Mouse (Mus musculus) heart, postnatal 0 days (tissue): ENCODE measurements at regions not wholly inside any gene's neighbourhood (a gene's known extent, or its start where the extent isn't known, plus 50 kb on each side); places are given as distances from the start of the nearest gene placed in this dataset.

Experiments used
- ATAC-seq: fragments of 200-750 bp; cut with Nextera tagmentation; 2 replicates; pipeline ENCODE4 v1.8.0; 2017; ENCODE audit warnings: low read depth, moderate number of reproducible peaks, moderate library complexity; ENCODE audit not compliant: insufficient read depth
- DNase-seq: peaks from one replicate; pipeline ENCODE4 v3.0.0-alpha.2; 2016; ENCODE audit warnings: low spot score
- H3K27ac ChIP-seq: fragments of 300-500 bp; sonication (generic); 2 replicates; pipeline ENCODE4 v1.5.1; 2014; ENCODE audit warnings: low read depth, mild to moderate bottlenecking
- H3K27me3 ChIP-seq: fragments of 300-500 bp; sonication (generic); 2 replicates; pipeline ENCODE4 v1.6.1; 2014; ENCODE audit warnings: low read length, mixed read lengths; ENCODE audit not compliant: control insufficient read depth, insufficient read depth
- H3K36me3 ChIP-seq: fragments of 300-500 bp; sonication (generic); replicated peaks from 2 replicates; pipeline ENCODE4 v1.6.1; 2014; ENCODE audit warnings: low read length, mixed read lengths; ENCODE audit not compliant: control insufficient read depth, insufficient read depth
- H3K4me1 ChIP-seq: fragments of 300-500 bp; sonication (generic); 2 replicates; pipeline ENCODE4 v1.6.1; 2014; ENCODE audit warnings: antibody characterized with exemption; ENCODE audit not compliant: control insufficient read depth, insufficient read depth
- H3K4me2 ChIP-seq: fragments of 300-500 bp; sonication (generic); 2 replicates; pipeline ENCODE4 v1.6.1; 2014; ENCODE audit warnings: low read depth, mild to moderate bottlenecking, low read length, moderate library complexity
- H3K4me3 ChIP-seq: fragments of 300-500 bp; sonication (generic); 2 replicates; pipeline ENCODE4 v1.5.1; 2014; ENCODE audit warnings: low read depth, low read length
- H3K9ac ChIP-seq: fragments of 300-500 bp; sonication (generic); replicated peaks from 2 replicates; pipeline ENCODE4 v1.6.1; 2014; ENCODE audit warnings: low read depth, low read length, mixed read lengths
- H3K9me3 ChIP-seq: fragments of 300-500 bp; sonication (generic); replicated peaks from 2 replicates; pipeline ENCODE4 v1.6.1; 2016; ENCODE audit warnings: low read length; ENCODE audit not compliant: control insufficient read depth
- CTCF ChIP-seq: IDR thresholded peaks from 2 replicates; pipeline ENCODE4 v1.5.1; 2016; ENCODE audit warnings: antibody characterized with exemption, control low read depth, low read depth
- EP300 ChIP-seq: IDR thresholded peaks from 2 replicates; pipeline ENCODE4 v1.6.1; 2016; ENCODE audit warnings: antibody characterized with exemption, low read depth
- WGBS: fragments of 180-500 bp; shearing (Covaris S2); extraction: QIAGEN DNeasy Blood & Tissue Kit; methylation state at CpG from one replicate; pipeline ENCODE4 v1.1.7; 2014; 5-methylcytosine and 5-hydroxymethylcytosine counted together

DNA sequence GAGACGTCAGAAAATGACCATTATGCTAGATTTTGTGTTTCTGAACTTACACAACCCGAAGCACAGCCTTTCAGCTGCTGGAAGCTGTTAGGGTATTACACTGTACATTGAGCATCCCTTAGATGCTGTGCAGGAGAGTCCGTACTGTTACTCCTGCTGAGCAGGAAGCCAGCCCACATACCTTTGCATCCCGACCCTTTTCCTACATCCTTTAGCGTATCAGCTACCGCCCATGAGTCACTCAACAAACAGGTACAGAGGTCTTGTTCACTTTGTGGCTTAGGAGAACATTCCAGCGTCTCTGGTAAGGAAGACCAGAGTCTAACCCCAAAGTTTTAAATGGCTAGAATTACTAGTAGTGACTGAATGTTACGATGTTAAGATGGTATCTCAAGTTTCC, 311.4 kb upstream of the Pitrm1 start:
- no peak overlapping the region for H3K4me3 ChIP-seq
- no peak overlapping the region for H3K4me2 ChIP-seq
- TF ChIP-seq EP300 (no peak), CTCF (no peak)
- no peak overlapping the region for H3K9ac ChIP-seq
- ATAC-seq (no peak), DNase-seq (no peak)
- no peak overlapping the region for H3K27ac ChIP-seq
- H3K36me3 ChIP-seq, result no peaks in the 10 kb centered on the region
- no peaks in the 10 kb centered on the region for H3K27me3 ChIP-seq
- H3K4me1 ChIP-seq, result no peaks in the 10 kb centered on the region
- WGBS, result 81% methylated on average over 8 of the region's 8 CpGs
- H3K9me3 ChIP-seq, result no peaks in the 10 kb centered on the region

GRCm38 (mm10) chr13:6237201-6237600, 310.7 kb upstream of the Pitrm1 start:
- no peak for TF ChIP-seq EP300
- TF ChIP-seq CTCF, result no peak
- DNase-seq (no peak), ATAC-seq (no peak)
- Histone ChIP-seq H3K9ac (no peak overlapping the region), H3K27me3 (no peaks in the 10 kb centered on the region), H3K27ac (no peak overlapping the region), H3K4me1 (no peaks in the 10 kb centered on the region), H3K4me3 (no peak overlapping the region), H3K36me3 (no peaks in the 10 kb centered on the region), H3K9me3 (no peaks in the 10 kb centered on the region), H3K4me2 (no peak overlapping the region)
- WGBS, result 73% methylated on average over 3 of the region's 3 CpGs

DNA sequence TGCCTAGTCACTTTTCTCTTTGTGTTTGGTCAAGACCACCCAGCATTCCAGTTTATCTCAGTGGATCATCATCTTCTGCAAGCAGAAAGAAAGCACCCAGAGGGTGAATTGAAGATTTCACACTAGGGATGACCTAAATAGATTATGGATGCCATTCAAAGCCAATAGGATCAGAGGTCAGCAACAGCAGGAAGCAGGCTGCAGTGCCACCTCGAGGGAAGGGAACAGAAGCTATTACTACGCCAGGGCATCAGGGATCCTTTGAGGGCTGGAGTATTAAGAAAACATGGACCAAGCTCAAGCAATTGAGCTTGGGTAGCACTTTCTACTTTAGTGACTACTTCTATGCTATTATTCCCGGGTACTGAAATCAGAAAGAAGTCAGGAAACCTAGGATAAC, 307.1 kb upstream of the Pitrm1 start:
- H3K4me1 ChIP-seq, result no peaks in the 10 kb centered on the region
- no peak overlapping the region for H3K27ac ChIP-seq
- no peak overlapping the region for H3K4me2 ChIP-seq
- no peak for TF ChIP-seq CTCF
- no peak for TF ChIP-seq EP300
- no peak for ATAC-seq
- H3K9ac ChIP-seq, result no peak overlapping the region
- no peaks in the 10 kb centered on the region for H3K27me3 ChIP-seq
- H3K9me3 ChIP-seq, result no peaks in the 10 kb centered on the region
- no peak for DNase-seq
- H3K4me3 ChIP-seq, result no peak overlapping the region
- 55% methylated on average over 3 of the region's 3 CpGs for WGBS
- H3K36me3 ChIP-seq, result no peaks in the 10 kb centered on the region

DNA sequence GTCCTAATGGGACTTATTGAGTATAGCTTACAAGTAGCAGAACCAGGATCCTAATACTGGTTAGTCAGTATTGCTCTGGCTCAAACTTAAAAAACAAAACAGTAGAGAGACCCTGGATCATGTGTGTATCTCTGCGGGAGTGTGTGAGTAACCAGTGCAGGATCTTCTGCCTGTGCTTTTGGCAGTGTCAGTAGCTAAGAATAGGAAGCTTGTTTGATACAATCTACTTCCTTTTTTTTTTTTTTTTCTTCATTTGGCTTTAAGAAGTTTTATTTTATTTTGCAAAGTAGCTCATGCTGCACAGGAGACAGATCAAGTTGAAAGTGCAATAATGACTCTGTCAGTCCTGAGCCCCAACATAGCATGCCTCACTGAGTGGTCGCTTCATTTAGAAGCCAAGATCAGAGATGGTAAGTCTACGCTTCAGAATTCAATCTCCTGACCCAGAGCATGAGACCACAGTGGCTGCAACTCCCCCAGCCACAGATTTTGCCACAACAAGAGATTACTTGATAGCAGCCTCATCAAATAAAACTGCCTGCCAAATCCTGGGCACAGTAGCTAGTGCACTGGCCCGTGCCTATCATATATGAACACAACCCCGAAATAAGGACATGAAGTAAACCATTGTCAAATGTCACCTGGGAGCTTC, 306.4 kb upstream of the Pitrm1 start:
- Histone ChIP-seq H3K27ac (no peak overlapping the region), H3K4me3 (no peak overlapping the region), H3K9me3 (no peaks in the 10 kb centered on the region), H3K4me1 (no peaks in the 10 kb centered on the region), H3K9ac (no peak overlapping the region), H3K27me3 (no peaks in the 10 kb centered on the region), H3K4me2 (no peak overlapping the region), H3K36me3 (no peaks in the 10 kb centered on the region)
- DNase-seq (no peak), ATAC-seq (no peak)
- no peak for TF ChIP-seq EP300
- TF ChIP-seq CTCF, result no peak
- WGBS, result 78% methylated on average over 5 of the region's 5 CpGs

DNA sequence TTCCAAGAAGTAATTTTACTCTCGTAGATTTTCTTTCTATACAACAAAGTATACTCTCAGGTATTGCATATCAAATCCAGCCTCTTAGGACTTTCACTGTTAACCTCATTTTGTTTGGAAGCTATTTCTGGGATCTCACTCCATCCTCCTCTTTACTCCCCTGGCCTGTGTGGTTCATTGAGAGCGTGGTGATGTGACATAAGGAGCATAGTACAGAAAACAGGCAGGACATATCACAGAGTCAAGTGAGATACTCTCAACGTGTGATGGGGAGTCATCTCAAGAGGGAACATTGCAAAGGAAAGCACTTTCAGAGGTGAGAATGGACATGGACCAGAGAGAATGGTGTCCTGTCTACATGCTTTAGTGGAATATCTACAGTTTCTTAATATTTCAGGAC, 297.8 kb upstream of the Pitrm1 start:
- TF ChIP-seq CTCF (no peak), EP300 (no peak)
- no peak for DNase-seq
- no peak for ATAC-seq

More for the DNA sequence above, 297.8 kb upstream of the Pitrm1 start:
- Histone ChIP-seq H3K4me3 (no peak overlapping the region), H3K27me3 (no peaks in the 10 kb centered on the region), H3K9ac (no peak overlapping the region), H3K4me2 (no peak overlapping the region), H3K36me3 (no peaks in the 10 kb centered on the region), H3K27ac (peak overlapping the region; percentile 32; the same call in 1 of the 2 replicates), H3K4me1 (peaks cover 21% of the 10 kb centered on the region), H3K9me3 (no peaks in the 10 kb centered on the region)
- 30% methylated on average over 3 of the region's 3 CpGs for WGBS
